Mouse (Mus musculus) retina, embryonic 14.5 days (tissue): ENCODE measurements at regions not wholly inside any gene's neighbourhood (a gene's known extent, or its start where the extent isn't known, plus 50 kb on each side); places are given as distances from the start of the nearest gene placed in this dataset.

ENCODE experiments used
- DNase-seq: peaks from one replicate; pipeline ENCODE4 v3.0.0-alpha.2; 2015; ENCODE audit warnings: low spot score

GRCm38 (mm10) chr9:42196552-42196951, 67.5 kb downstream of the Sc5d start:
- DNase-seq = no peak

GRCm38 (mm10) chr9:42196110-42196509, 67.9 kb downstream of the Sc5d start:
- DNase-seq = no peak

- DNase-seq = no peak
Observed at GRCm38 (mm10) chr9:42195651-42196050, 68.4 kb downstream of the Sc5d start.

DNA sequence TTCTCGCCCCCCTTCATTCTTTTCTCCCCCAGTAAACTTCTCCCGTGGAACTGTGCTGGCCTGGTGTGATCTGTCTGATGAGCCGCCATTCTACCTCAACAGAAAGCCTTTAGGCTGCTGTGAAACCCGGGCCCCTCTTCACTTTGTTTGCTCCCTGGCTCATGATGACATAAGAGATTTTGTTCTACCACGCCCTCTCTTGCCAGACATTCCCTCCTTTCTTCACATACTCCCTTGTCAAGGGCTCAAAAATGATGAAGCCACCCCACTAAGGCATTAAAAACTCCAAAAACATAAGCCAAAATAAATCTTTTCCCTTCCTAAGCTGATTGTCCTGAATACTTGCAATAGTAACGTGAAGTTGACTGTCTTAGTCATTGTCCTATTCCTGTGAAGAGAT, 69.1 kb downstream of the Sc5d start:
- no peak for DNase-seq

GRCm38 (mm10) chr9:42194176-42194575, 69.9 kb downstream of the Sc5d start:
- DNase-seq = no peak

- no peak for DNase-seq
Observed at GRCm38 (mm10) chr9:42192967-42193733, 69.1 kb upstream of the Sorl1 start.

DNA sequence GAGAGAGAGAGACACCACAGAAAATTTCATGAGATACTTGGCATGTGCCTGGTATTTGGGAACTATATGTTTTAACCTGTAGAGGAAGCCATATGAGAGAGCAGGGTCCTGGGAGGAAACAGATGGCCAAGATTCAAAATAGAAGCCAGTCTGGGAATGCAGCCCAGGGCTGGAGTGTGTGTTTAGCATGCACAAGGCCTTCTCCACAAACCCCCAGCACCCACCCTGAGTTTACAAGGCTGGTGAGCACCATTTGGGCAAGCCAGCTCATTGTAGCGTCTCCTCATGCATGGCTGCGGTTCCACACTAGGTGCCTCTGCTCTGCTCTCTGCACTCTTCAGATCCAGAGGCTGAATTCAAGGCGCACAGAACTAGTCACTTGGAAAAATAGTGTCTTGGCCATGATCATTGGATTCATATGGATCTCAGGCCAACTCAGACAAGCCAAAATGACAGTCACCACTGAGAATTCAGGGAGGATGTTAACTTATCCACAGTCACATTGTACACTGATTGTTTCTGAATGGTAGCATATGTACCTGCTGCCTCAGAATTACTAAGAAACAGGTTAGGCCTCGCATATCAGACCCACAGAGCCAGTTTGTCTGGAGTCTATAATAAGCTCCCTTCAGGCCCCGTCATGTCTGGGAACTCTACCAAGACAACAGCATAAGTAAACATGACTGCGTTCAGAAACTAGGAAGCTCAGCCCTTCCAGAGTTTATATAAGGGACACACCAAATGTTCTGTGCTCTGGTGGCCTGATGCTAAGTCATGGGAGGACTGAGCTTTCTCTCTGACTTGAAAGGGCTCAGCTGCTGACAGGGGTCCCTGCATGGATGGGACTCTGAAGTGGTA, 63.5 kb upstream of the Sorl1 start:
- DNase-seq = no peak

- DNase-seq = no peak
Observed at GRCm38 (mm10) chr9:42184104-42184635, 60.1 kb upstream of the Sorl1 start.

DNA sequence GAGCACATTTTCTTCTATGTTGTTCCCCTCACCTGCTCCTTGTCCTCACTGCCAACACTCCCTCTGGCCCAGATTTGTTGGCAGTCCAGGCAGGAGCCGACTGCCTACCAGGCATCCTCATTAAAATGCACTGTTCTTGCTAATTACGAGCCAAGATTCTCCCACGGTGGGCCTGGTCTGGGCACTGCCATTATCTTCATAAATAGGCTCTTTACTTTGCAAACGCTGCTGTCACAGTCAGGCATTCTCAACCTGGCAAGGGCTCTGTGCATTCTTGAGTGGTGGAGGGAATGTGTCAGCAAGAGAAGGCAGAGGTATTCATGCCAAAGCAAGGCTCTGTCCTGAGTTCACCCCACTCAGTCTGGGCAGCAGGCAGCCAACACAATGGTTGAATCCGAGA, 59.4 kb upstream of the Sorl1 start:
- peak; percentile 32 for DNase-seq

DNA sequence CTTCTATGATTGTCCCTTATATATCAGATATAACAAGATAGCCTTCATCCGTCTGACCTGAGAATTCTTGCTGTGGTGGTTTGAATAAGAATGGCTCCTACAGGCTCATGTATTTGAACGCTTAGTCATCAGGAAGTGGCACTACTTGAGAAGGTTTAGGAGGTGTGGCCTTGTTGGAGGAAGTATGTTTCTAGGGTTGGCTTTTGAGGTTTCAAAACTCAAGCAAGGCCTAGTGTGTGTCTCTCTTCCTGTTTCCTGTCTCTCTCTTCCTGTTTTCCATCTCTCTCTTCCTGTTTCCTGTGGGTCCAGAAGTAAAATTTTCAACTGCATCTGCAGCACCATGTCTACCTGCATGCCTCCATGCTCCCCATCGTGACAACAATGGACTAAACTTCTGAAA, 58.3 kb upstream of the Sorl1 start:
- DNase-seq = no peak

DNA sequence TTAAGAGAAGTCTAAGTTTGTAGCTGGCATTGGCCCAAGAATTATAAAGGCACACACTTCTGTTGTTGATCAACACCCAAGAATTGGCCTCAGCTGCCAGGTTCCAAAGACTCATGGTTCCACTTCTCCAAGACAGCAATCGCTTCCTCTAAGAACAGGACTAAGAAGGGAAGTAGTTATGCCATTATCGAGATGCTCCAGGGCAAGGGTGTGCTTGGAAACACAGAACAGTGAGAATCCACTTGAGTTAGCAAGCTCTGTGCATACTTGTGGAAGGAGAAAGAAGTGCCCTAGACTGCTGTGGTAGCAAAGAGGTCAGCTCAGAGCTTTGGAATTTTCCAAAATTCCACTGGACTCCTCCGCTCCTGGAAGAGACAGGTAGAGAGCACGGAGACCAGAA, 56.1 kb upstream of the Sorl1 start:
- DNase-seq = no peak

DNA sequence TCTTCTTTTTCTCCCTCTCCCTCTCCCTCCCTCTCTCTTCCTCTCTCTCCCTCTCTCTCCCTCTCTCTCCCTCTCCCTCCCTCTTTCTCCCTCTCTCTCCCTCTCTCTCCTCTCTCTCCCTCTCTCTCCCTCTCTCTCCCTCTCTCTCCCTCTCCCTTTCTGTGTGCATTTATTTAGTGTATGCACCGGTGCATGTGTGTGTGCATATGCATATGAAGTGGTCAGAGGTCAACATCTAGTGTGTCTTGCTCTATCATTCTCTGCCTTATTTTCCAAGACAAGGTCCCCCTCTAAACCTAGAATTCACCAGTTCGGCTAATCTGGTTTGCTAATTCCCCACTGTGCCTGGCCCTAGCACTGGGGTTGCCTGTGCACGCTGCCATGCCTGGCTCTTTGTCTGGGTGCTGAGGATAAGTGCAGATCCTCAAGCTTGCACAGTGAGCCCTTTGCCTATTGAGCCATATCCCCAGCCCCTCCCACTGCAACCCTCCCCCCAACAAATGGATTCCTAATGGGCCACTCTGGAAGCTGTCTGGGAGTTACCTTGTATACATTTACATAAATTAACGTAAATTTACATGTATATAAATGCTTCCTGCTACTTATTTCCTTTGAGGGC, 54.8 kb upstream of the Sorl1 start:
- DNase-seq = no peak

DNA sequence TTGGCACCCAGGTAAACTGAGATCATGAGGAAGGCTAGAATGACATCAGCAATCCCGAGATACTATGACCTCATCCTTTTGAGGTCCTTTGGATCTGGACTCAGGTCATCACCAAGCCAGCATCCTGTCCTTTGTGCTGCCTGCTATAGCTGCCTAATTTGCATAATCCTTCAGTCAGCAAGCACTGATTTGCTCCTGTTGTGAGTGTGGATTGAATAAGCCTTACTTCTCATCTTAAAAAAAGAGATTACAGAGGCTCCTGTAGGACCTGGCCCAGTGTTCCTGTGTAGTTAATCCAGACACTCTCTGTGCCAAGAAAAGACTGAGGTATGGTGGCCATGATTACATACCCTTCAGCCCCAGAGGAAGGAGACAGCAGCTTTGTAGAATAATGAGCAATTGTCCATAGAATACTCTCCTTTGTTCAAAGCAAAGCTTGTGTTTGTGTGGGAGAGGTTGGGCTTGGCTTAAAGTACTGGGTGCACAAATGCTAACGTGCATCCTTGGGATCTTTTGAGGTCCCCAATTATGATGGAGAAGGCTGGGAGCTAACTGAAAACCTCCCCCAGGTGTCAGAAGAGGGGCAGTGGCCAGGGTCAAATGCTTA, 50.4 kb upstream of the Sorl1 start:
- no peak for DNase-seq
